Mouse (Mus musculus) fat pad, adult 2 months (tissue): Measurements from ENCODE around the gene Socs1.
"Not testable (repeated sequence)": the region's sequence is repeated elsewhere in the genome, so short reads cannot be mapped to it uniquely, and the experiment has no call there.

Source experiments
- DNase-seq: peaks from one replicate; pipeline ENCODE4 v3.0.0-alpha.2; 2011; ENCODE audit warnings: low read depth, low spot score; ENCODE audit errors: extremely low read depth

Socs1 gene

GRCm38 (mm10) chr16:10785371-10786231 lies at the start of gene Socs1:
Socs1 (minus strand) TSS chr16:10785536.
- DNase-seq = peak; percentile 56

DNA sequence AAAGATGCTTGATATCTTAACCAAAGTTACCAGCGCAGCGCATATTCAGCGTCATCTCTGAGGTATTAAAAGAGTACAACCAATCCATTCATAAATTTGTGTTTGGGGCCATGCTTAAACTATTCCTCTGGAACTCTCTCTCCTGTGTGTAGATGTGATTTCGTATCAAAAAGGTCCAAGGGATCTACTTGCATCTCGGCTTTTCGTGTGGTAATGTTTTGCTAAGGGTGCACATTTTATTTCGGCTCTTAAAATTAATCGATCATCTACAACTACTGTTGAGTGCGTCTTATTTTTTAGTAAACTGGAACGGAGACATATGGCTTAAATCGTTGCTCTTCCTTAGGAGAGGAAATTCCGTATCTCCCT lies 49.2 kb upstream of the Socs1 start:
- DNase-seq = no peak

DNA sequence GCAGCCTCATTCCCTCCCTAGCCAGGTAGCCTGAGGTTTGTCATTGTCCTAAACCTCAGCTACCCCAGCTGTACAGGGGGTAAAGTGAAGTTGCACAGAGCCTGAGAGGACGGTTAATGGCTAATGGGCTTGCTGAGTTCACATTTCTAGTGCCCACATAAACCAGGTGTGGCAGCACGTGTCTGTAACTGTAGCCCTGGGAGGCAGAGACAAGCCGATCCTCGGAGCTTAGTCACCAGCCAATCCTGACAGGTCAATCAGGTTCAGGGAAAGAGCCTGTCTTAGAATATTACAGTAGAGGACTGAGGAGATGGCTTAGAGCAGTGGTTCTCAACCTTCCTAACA lies 43.1 kb upstream of the Socs1 start:
- DNase-seq = no peak

- no peak for DNase-seq
Measured at GRCm38 (mm10) chr16:10827766-10828460, 42.6 kb upstream of the Socs1 start.

DNA sequence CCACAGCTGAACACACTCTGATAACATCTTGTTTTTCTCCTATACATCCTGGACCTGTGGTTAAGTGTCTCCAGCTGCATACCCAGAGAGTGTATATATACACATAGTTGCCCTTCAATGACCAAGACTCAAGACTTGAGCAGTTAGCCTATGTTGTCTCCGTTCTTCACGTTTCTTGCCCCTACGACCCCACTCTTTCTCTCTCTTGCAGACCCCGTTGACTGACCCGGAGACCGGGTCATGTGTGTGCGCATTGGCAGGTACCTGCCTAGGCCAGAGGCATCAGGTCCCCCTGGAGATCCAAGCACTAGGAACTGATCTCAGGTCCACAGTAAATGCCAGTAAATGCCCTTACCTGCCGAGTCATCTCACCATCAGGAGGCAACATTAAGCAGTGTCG lies 41.9 kb upstream of the Socs1 start:
- no peak for DNase-seq

DNA sequence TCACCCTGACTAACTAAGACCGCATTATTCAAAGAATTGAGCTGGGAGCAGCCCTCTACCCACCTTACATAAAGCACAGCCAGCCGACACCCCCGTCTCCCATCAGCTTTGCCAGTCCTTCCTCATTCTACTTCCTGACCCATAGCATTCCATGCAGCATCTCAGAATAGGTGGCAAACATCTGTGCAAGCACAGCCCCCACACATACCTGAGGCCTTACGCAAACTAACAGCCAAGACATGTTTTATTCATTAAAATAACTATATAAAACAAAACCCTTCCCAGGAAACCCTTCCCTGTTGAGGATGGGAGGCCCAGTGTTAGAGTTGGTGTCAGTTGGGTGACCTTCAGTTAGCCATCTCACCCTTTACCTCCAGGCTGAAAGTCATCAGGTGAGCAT lies 40.5 kb upstream of the Socs1 start:
- DNase-seq = no peak

DNA sequence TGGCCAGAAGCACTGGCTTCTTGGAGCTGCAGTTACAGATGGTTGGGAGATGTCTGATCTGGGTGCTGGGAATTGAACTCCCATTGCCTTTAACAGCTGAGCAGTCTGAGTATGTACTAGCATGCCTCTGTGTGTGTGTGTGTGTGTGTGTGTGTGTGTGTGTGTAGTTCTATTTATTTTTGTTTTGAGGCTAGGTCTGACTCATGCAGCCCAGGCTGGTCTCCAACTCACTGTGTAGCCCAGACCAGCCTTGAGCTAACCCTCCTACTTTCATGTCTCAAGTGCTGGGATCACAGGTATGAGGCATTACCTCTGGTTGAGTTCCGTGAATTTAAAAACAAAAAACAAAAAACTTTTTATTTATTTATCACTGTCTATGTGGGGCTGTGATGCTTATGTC lies 39.2 kb upstream of the Socs1 start:
- DNase-seq = no peak

DNA sequence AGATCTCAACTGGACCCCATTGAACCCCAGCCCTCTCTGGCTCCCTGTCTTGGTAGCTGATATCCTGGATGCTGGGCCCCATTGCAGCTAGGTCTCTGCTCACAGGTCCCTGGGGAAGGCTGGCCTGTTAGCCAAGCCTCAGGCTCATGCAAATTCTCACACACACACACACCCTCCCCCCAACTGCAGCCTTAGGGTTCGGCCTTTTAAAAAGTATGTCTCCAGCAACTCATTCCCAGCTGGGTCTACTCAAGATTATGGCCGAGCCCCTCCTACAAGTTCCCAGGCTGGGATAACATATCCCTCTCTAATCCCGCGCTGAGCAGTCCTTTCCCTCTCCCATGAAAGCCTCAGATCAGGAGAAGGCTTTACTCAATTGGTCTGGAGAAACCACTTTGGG lies 36.1 kb upstream of the Socs1 start:
- no peak for DNase-seq

DNA sequence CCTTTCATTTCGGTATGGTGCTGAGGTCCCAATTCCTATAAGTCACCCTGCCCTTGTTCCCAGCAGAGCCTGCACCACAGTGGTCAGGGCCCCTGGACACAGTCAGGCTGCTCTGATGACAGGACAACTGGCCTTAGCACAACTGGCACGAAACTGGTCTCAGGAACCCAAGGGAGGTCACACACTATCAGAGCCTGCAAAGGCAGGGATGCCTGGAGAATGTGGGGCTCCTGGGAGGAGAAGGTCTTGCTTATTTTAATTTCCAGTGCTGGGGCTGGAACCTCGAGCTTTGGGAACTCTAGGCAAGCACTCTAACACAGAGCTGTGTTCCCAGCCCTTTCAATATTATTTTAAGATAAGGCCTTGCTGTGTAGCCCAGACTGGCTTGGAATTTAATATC lies 34.6 kb upstream of the Socs1 start:
- DNase-seq = no peak

DNA sequence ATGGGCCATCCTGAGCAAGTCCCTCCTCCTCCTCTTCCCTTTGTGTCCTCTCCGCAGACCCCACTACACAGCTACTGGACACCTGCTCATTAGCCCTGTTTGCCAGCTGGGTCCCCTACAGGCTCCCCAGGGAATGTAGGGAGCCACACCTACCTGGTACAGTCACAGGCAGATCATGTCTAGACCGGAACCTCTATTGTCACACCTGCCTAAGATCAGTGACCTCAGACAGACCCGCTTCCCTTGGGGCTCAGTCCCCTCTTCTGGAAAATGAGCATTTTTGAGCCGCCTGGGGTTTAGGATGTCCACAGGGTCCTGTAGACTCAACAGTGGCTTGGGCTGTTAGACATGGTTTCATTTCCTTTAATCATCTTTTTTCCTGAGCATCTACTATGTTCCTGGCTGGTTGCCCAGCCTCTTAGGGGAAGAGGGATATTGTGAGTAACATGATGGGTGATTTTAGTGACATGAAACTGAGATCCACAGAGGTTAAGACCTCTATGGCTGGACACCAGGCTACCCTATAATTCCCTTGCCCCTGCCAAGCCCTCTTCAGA lies 33.3 kb upstream of the Socs1 start:
- DNase-seq = no peak

DNA sequence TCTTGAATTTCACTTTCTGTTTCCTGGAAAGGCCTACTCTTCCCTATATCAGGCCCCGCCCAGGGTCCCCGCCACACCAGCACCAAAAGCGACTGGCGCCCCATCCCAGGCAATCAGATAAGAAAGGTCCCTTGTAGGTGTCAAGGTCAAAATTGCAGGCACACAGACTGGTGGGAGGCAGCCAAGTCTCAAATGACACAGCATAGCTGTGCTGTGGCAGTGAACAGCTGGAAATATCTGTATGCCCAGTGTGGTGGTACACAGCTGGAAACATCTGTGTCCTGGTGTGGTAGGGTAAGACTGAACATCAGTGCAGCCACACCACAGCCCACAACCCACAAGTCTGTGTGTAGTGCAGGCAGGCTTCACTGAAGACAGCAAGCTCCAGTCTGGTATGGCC lies 29.5 kb upstream of the Socs1 start:
- no peak for DNase-seq

- DNase-seq = no peak
Measured at GRCm38 (mm10) chr16:10813726-10814125, 28.4 kb upstream of the Socs1 start.

DNA sequence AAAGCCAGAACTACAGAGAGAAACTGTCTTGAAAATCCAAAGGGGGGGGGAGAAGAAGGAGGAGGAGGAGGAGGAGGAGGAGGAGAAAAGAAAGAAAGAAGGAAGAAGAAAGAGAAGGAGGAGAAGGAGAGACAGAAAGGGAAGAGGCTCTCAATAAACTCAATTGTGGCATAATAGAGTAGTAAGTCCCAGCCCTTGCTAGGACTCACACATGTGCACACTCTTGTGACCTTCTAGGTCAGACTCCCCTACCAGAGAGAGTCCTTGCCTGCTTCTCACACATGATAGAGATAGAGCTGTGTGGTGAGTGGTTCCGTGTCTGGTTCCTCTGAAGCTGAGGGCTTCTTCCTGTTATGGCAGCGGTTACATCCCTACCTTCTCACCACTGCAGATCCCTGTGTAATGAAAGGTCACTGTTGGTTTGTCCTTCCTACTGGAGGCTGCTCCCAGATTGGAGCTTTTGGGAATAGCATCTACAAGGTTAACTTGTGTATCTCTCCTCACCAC lies 27.6 kb upstream of the Socs1 start, which contains the start of gene Gm11172:
TSS of gene Gm11172 (plus strand) at position 51 of the 507 bp plus-strand sequence.
- no peak for DNase-seq

- DNase-seq = peak; percentile 30
Measured at GRCm38 (mm10) chr16:10810376-10810775, 25.0 kb upstream of the Socs1 start.

- no peak for DNase-seq
Measured at GRCm38 (mm10) chr16:10805789-10806527, 20.6 kb upstream of the Socs1 start, which contains the start of gene Prm1. Prm1 (minus strand) TSS chr16:10805839.

DNA sequence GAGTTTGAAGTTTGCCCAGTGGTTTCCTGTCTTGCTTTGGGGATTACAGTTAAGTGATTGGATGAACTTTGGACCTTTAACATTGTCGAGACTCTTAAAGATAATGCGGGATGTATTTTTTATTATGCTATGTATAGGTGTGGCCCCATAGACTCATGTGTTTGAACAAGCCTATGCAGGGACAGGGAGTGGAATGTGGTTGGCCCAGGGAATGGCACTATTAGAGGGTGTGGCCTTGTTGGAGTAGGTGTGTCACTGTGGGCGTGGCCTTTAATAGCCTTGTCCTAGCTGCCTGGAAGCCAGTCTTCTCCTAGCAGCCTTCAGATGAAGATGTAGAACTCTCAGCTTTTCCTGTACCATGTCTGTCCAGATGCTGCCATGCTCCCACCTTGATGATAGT lies 17.1 kb upstream of the Socs1 start:
- DNase-seq = not testable (repeated sequence)

- DNase-seq = no peak
Measured at GRCm38 (mm10) chr16:10796034-10796433, 10.7 kb upstream of the Socs1 start, which contains the start of gene Prm2. Prm2 (minus strand) TSS chr16:10796134.

DNA sequence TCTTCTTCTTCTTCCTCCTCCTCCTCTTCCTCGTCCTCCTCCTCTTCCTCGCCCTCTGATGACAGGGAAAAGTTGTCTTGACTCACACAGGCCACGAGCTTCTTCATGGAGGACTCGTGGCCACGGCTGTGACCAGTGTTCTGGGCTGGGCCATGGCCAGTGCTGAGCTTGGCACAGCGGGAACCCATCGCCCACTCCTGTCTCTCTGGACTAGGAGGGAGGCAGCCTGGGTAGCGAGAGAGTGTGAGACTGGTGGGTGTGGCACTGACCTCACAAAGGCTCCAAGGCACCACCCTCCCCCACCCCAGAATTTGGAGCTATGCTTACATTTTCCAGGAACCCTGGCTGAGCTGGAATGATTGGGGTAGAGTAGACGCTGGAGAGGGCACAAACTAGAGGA lies 5.4 kb upstream of the Socs1 start, which contains the start of gene Prm3:
TSS of gene Prm3 (minus strand) at position 213 of the 400 bp plus-strand sequence.
- no peak for DNase-seq

- DNase-seq = no peak
Measured at GRCm38 (mm10) chr16:10788866-10789265, 3.5 kb upstream of the Socs1 start.

DNA sequence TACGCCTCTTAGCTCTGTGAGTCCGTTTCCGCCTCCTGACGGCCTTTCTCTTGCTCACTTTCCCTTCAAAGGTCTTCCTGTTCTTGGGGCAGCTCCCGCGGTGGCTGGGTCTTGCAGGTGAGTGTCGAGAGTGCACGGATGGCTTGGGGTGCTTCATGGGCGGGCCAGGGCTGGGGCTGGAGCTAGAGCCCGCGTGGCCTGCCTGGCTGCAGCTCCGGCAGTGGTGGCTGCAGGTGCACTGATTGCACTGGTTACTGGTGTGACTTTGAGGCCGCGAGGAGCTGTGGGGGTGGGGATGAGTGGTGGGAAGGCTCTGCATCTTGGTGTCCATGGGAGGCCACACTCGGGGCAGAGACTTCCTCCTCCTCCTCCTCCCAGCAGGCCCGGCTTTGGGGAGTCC lies 2.9 kb upstream of the Socs1 start, which contains the start of gene Tnp2:
TSS of gene Tnp2 (minus strand) at position 390 of the 400 bp plus-strand sequence.
- DNase-seq = no peak

DNA sequence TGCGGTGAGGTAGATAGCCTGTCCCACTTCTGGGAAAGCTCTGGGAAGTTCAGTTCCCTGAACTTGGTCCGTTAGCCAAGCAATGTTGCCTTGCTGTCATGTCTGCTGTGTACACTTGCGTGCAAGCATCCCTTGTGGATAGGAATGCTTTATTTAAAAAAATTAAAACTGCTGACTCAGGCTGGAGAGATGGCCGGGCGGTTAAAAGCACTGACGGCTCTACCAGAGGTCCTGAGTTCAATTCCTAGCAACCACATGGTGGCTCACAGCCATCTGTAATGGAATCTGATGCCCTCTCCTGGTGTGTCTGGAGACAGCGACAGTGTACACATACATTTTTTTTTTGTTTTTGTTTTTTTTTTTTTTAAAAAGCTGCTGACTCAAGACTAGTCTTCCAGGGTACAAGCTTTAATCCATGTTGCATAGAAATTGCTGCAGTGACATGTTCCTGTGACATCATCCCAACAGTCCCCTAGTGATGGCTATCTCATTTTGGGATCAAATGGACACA lies 2.3 kb upstream of the Socs1 start:
- no peak for DNase-seq
